Mouse (Mus musculus) T-cell, adult 66 days (primary cell): ENCODE measurements around the gene Olfr738. TPM values are rescaled to one million over a fixed set of nuclear protein-coding genes. Genes with fewer than 3 reads are reported as not detected.

ENCODE experiments used
- total RNA-seq, 2 experiments: library from RNA; stranded (reverse); gene quantifications; 3 replicates in 1 of 2; 4 replicates in 1 of 2; pipeline ENCODE4 v1.2.4; 2023

Gene Olfr738
- total RNA-seq = not detected

DNA sequence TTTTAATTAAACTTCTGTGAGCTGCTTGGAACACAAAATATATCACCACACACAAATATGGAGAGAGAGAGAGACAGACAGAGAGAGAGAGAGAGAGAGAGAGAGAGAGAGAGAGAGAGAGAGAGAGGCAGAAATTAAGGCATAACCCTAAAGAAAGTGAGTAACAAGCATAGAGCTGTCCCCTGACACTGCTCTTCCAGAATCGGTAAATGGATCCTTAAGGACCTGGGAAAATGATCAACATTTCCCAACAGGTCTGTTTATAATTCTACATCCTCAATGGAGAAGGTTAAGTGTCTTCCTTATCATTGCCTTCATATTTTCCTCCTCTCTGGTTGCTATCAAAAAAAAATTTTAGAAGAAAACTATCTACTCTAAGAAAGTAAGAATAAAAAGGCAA lies at the start of gene Olfr738:
Gene Olfr738 (plus strand): TSS at position 301 of the 400 bp plus-strand sequence.

GRCm38 (mm10) chr14:50357593-50357992 lies 49.8 kb upstream of the Olfr738 start, which contains the start of gene Tlr11:
Gene Tlr11 (plus strand): TSS chr14:50357914.

DNA sequence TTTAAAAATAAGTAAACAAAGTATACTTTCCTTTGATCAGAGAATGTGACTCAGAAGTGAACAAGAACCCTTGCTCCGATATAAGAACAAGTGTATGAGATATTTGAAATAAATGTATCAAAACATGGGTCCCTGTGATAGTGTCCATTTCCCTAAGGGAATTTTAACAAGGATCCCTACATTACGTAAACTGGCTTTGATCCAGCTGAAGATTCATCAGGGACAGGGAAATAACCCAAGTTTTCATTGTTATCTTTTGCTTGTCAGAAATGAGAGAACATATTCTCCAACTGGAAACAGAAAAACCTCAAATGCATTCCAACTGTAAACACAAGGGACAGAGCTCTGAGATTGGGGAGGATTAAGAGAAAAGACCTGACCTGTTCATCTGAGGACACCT lies 26.5 kb upstream of the Olfr738 start, which contains the start of gene Olfr736:
Gene Olfr736 (plus strand): TSS at position 301 of the 400 bp plus-strand sequence.

GRCm38 (mm10) chr14:50418326-50418725 lies 11.0 kb downstream of the Olfr738 start, which contains the start of gene Olfr739:
Gene Olfr739 (plus strand): TSS chr14:50418626.

GRCm38 (mm10) chr14:50445245-50445644 lies 37.9 kb downstream of the Olfr738 start, which contains the start of gene Olfr740:
Gene Olfr740 (plus strand): TSS chr14:50445545.

Other genes starting within 250 kb of the Olfr738 start
- gene Olfr730, start 219.4 kb upstream of the Olfr738 start, total RNA-seq = not detected
- gene Olfr731, start 165.7 kb upstream of the Olfr738 start, total RNA-seq = not detected
- gene Olfr732, start 123.4 kb upstream of the Olfr738 start, total RNA-seq = not detected
- gene Olfr733, start 106.0 kb upstream of the Olfr738 start, total RNA-seq = not detected
- not detected for gene Olfr734, start 80.8 kb upstream of the Olfr738 start, total RNA-seq
- not detected for gene Olfr735, start 58.7 kb upstream of the Olfr738 start, total RNA-seq
- under 1 TPM in 1 of 2 experiments, not detected in 1; 0.18 TPM for gene Tlr11, start 49.7 kb upstream of the Olfr738 start, total RNA-seq
- gene Olfr736, start 26.4 kb upstream of the Olfr738 start, total RNA-seq = not detected
- not detected for gene Olfr739, start 11.1 kb downstream of the Olfr738 start, total RNA-seq
- not detected for gene Olfr740, start 38.0 kb downstream of the Olfr738 start, total RNA-seq
- gene Olfr741, start 65.2 kb downstream of the Olfr738 start, total RNA-seq = not detected
- not detected for gene Olfr742, start 96.0 kb downstream of the Olfr738 start, total RNA-seq
- not detected for gene Olfr743, start 114.3 kb downstream of the Olfr738 start, total RNA-seq
- not detected for gene Olfr744, start 207.3 kb downstream of the Olfr738 start, total RNA-seq
- not detected for gene Olfr745, start 231.8 kb downstream of the Olfr738 start, total RNA-seq
- gene Olfr746, start 239.5 kb downstream of the Olfr738 start, total RNA-seq = not detected